Mouse (Mus musculus): ENCODE measurements around the gene March2.
"Not testable (repeated sequence)": the region's sequence is repeated elsewhere in the genome, so short reads cannot be mapped to it uniquely, and the experiment has no call there.

March2 gene

DNA sequence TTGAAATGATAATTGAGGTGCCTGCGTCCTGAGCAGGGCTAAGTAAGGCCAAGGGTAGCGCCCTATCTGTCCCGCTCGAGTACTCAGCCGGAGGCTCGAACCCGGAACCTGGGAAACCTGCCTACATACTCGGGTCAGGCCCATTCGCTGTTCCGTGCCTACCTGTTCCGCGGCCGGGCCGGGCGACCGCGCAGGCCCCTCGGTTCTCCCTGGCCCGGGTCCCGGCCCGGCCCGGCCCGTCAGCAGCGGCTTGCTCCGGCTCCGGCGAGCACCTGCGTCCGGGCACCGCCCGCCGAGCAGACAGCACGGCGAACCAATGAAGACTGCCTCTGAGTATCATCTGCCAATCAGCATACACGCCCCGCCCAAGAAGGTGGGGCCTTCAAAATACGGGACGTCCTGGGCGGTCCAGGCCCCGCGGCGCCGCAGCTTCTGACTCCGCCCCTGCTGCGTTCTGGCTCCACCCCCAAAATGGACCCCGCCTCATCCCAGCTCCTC, at the start of gene March2:
Gene March2 (minus strand): TSS at position 287 of the 498 bp plus-strand sequence.
- DNase-seq = peak; percentile 96

DNA sequence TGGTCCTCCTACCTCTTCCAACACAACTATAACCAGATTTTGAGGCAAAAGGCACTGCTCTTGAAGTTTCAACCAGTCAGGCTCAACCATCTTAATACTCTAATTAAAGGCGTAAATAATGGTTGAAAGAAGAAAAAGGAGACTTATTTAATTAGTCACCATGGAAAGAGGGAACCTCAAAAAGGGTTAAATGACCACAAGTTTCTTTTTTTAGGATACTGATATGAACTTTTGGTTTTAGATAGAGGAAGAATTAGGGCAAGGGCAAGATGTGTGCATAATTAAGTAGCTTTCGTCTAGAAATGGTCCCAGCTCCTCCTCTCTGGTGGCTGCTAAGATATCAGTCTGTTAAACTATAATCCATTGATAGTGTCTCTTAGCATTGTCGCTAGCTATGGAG, 47.9 kb upstream of the March2 start:
- DNase-seq = no peak

DNA sequence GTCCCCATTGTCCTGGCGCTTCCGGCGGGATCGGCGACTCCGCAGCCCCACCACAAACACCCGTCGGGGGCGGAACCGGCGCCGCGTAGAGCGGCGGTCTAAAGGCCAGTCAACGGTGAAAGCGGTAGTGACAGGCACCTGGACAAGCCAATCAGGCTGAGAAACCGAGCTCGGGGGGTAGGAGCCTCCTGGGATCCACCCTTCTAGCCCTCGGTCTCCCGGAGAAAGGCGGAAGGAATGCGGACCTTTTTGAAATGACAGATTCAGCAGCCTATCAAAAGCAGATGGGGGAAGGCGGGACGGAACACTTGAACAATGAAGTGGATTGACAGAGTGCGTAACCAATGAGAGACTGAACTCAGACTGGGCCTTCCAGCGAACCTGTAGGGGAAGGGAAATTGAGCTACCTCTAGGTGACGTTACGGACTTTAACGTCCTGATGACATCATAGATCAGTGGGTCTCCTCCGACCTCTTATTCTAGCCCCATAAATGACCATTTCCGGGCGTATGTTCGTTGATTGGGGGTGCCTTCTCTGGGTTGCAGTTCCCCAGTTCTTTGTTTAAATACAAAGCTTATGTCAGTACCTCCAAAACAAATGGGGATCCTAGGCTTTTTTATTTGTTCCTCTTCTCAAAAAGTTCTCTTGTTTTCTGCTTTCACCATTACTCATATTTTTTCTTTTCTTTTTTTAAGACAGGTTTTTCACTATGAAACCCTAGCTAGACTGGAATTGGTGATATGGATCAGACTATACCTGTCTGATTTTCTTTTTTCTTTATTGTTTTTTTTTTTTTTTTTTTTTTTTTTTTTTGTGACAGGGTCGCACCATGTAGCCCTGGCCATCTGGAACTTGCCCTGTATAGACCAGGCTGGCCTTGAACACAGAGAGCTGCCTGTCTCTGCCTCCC, 42.0 kb upstream of the March2 start, which contains the start of gene Rab11b:
Gene Rab11b (minus strand): TSS at position 276 of the 911 bp plus-strand sequence.
- peak; percentile 100 for DNase-seq

DNA sequence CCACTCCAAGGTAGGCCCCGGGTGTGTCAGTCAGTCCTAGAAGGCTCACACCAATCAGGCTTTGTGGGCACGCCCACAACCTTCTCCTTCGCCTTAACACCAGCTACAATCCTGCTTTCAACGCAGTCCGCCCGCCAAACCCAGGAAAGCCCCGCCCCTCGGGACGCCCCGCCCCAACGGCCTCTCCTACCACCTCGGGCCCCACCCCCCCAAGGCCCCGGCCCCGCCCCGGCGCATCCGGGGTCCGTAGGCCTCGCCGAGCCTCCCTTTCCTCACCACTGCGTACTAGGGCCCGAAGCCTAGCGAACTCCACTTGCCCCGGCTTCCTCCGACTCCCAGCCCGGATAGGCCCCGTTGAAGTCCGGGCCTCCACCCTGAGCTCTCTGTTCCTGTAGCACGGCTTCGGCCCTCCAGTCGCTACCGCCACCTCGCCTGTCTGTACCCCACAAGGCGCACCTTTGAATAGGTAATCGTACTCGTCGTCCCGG, 41.3 kb upstream of the March2 start:
- peak; percentile 86 for DNase-seq

DNA sequence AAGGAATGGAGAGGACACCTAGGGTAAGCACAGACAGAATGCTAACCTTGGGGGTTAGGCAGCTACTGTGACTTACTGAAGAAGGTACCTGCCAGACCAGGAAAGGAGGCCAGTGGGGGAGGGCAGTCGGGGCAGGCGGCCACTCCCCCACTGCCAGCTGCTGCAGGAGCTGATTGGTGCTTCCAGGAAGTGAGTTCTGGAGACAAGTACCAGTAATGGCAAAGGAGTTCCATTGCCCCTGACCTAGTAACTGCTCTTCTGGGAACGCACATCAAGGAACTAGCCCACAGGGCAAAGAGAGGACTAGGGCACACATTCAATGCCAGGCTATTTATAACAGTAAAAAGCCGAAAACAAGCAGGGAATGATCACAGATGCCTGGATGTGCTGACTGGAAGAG, 38.8 kb upstream of the March2 start:
- peak; percentile 18 for DNase-seq

DNA sequence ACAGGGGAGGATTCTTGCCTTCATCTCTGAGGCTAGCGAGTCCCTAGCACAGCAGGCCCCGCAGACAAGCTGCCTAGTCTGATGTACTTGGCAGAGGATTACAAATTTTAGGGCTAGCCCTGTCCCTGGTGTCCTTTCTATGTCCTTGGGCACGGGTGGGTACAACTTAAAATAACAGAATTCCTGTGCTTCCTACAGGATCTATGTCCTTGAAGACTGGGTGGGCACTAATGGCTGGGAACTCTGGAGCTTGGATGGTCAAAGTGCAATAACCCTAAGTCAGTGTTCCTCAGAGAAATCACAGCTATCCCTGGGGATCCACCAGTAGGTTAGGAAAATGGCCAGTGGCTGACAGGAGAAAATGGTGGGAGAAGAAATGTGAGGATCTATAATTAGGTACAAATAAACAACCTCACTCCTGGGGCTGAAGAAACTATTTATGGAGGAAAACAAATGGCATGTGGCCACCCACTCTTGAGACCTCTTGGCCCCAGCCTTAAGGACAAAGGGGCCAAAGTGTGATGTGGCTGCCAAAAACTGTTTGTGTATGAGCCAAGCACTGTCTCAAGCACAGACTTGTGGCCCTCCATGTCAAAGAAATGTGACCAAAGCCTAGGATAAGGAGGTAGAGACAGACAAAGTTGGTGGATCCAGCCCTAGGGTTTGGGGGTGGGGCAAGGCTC, 37.8 kb upstream of the March2 start:
- DNase-seq = no peak

DNA sequence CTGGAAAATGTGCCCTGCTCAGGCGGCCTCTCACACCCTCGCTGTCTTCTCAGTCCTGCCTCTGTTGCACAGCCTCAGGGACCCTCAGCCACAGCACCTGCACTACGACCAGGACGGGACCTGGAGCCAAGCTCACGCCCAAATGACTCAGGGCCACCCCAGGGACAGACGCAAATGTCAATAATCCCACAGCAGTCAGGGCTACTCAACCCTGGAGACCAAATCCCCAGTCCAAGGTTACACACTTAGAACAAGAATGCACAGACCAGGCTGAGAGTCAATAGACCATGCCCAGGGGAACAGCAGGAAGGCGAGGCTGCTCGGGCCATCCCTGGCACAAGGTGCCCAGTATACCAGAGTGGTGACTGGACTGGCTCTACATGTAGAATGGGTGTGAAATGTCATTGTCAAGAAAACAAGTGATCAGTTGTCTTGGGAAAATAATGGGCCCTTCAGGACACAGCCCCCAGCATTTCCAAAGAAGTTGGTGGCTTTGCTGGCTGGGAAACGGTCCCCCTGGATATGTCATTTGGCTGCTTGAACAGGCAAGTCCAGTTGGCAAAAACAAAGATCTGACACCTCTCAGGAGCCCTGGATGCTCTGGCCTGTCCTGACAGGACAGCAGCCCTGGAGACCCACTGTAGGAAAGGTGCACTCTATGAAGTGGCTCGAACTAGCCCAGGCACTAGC, 37.1 kb upstream of the March2 start:
- DNase-seq = no peak

DNA sequence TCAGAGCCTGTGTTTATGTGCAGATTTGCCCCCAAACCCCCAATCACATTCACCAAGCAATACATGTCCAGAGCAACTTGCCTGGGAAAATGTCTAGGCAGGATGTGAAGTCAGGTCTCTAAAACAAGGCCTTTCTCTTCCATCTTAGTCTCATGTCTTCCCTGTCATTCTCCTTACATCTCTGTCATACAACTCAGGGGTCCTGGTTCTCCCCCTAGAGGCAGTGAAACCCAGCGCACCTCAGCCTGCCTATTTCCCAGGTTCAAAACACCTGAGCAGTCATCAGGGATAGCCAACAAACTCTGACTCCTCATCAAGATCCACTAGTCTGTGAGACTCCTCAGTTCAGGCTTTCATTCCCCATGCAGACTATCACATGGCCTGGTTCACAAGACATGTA, 36.2 kb upstream of the March2 start:
- no peak for DNase-seq

DNA sequence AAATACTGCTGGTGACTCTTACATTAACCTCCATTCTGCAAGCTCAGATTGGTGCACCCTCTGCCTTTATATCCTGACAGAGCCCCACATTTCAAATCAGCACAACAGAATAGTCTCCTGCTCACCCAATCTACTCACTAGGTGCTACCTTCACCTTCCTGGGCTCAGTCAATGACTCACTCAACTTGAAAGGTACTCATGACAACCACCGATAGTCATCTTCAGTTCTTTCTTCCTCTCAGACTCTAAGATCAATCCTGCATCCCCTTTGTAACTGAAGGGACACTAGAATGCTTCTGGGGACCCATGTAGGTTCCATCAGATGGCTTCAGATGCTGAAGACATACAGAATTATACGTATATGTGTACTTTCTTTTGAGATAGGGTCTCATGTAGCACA, 33.8 kb upstream of the March2 start:
- no peak for DNase-seq

DNA sequence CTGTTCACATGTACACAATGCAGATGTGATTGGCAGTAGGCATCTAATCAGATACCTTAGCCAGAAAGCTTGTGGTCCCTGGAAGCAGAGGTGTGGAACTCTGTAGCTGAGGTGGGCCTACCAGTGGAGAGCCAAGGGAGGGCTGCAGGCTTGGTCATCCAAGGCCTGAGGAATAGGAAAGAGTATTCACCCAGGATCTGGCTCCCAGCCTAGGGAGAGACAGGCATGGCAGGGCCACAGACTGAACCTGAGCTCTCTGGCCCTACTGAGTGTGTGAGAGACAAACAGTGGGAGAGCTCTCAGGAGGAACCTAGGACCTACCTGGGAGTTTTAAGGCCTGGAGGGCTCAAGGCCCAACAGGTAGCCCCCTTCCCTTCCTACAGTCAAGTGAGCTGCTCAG, 32.7 kb upstream of the March2 start:
- DNase-seq = no peak

DNA sequence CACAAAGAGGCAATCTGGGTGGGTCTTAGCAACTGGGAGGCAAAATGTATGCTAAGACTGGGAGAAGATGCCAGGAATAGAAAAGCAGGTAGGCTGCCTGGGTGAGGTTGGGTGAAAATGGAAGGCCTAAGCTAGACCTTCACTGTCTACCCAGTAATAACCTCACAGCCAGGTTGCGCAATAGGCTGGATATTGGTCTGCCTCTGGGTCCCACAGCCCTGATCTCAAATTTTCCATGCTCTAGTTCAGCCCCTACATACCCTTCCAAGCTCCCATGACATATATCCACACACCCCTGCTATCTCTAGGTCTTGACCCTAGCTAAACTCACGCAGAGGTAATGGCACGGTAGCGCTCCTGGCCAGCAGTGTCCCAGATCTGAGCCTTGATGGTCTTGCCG, 31.0 kb upstream of the March2 start:
- DNase-seq = no peak

DNA sequence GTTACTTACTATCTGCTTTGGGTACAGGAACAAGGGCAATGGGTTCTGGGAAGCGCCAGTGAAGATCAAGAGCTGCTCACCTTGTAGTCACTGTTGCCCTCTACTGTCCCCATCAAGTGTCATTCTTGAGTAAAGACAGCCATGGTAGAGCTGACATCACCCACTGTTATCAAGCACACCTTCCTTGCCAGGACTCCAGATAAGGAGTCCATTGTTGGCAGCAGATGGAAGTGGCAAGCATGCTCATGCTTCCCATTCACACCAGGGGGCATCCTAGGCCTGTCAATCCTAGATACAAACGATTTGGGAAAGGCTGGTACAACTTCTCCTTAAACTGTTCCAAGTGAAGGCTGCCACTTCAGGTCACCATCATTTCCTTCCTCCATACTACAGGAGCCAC, 27.5 kb upstream of the March2 start:
- DNase-seq = no peak

DNA sequence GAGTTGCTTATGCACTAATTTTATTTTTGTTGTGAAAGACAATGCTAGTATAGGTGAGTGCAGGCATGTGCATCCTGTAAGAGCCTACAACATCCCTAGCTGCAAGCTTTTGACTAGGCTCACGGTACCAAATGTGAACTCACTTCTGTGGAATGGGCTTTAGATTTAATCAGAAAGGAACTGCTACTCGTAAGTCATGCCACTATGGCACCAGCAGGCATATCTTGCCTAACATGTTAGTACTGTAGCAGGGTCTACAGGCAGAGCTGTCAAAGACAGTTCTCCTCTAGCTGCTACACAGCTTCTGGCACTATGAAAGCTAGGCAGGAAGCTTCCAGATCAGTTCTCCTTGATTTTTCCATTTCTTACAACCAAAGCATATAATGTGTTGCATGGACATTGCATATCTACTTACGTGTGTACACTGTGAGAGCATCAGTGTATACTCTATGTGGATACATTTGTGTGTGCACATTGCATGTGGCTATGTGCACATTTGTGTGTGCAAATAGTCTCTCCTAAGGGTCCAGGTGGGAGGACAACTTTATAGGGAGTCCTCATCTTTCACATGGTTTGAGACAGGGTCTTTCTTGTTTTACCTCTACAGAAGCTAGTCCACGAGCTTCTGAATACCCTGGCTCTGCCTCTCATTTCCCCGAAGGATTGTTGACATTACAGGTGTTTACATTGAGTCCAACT, 26.4 kb upstream of the March2 start:
- no peak for DNase-seq

DNA sequence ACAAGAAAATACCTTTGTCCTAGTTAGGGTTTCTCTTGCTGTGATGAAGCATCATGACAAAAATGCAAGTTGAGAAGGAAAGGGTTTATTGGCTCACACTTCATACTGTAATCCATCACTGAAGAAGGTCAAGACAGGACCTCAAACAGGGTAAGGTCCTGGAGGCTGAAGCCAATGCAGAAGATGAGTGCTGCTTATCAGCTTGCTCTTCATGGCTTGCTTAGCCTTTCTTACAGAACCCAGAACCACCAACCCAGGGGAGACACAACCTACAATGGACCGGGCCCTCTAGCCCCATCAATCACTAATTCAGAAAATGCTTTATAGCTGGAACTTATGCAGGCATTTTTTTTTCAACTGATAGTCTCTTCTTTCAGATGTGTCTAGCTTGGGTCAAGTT, 23.9 kb upstream of the March2 start:
- DNase-seq = no peak

DNA sequence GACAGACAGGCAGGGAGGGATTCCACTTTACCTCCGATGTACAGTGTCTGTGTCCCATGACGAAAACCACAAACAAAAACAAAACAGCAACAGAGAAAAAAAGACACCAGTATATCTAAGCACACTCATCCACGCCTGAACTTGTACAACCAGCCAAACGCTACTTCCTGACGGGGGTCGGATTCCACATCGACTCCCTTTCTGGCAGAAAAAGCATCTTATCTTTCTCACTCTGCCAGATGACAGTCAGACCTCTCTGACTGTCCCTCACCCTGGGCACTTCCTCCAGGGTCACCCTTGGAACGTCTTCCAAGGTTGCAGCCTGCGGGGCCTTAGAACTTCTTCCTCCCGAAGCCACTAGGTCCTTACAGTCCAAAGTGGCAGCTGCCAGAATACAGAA, 15.1 kb upstream of the March2 start:
- not testable (repeated sequence) for DNase-seq

DNA sequence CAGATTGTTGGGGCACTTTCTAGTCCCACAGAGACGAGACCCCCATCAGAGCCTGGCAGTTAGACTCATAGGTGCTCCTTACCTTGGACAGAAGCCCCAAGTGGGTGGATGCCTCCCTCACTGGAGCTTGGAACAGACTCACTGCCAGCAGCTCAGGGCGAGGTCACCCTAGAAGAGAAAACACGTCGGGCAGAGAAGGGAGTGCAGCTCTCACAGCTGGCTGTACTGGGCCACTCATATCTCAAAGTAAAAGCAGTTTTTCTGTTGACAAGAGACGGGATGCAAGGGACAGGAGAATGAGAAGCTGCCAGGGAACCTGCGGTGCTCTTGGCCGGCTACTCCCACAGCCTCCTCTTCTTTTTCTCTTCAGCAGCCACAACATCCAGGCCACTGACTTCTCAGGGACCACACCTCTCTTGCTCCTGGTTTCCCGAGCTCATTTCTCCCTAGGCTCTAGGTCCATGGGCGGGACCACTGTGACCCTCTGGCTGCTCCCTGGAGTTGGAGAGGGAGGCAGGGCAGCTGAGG, 14.2 kb upstream of the March2 start:
- not testable (repeated sequence) for DNase-seq

DNA sequence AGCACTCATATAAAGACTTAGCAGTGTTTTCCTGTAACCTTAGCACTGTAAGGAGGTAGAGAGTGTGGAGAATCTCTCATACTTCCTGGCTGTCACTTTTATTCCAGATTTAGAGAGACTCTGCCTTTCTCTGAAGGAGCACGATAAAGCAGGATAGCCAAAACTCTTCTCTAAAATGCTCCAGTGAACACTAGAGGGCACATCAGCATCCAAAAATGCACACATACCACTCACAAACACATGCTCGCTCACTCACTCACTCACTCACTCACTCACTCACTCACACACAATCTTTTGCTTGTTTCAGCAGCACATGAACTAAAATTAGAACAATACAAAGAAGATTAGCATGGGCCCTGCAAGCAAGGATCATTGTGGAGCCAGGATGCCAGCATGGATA, 10.7 kb upstream of the March2 start:
- DNase-seq = no peak

DNA sequence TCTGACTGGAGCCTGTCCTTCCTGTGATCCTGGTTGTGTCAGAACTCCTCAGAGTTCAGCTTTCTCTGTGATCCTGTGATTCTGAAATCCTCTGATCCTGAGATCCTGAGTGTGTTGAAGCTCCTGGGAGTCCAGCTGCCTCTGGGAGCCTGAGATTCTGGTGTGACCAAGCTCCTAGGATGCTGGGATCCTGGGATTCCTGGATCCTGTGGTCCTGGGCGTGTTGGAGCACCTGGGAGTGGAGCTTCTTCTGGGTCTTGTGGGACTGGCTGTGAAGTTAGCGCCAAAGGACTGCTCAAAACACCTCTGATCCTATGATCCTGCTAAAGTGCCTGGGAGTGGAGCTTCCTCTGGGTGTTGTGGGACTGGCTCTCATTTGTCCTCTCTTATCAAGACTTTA, 9.9 kb upstream of the March2 start:
- no peak for DNase-seq

DNA sequence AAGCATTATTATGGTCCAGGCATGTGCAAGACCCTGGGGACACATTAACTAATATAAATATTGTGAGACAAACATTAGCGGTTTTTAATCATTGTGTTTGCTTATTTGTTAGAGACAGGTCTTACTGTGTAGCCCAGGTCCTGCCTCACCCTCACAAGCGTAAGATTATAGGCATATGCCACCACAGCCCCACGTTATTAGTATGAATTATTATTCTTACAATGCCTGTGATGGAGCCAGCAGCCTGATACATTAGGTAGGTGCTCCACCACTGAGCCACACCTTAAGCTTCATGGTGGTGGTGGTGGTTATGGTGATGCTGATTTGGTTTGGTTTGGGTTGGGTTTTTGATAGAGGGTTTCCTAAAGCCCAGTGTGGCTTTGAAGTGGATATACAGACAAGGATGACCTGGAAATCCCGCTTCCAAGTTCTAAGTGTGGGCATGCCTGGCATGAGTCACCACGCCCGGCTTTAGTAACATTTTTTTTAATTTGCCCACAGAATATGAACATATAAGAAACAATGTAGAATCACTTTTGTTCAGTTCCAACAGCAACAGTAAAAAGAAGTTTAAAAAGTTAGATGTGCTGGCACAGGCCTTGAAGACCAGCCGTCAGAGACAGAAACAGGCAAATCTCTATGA, 1.4 kb upstream of the March2 start:
- no peak for DNase-seq

DNA sequence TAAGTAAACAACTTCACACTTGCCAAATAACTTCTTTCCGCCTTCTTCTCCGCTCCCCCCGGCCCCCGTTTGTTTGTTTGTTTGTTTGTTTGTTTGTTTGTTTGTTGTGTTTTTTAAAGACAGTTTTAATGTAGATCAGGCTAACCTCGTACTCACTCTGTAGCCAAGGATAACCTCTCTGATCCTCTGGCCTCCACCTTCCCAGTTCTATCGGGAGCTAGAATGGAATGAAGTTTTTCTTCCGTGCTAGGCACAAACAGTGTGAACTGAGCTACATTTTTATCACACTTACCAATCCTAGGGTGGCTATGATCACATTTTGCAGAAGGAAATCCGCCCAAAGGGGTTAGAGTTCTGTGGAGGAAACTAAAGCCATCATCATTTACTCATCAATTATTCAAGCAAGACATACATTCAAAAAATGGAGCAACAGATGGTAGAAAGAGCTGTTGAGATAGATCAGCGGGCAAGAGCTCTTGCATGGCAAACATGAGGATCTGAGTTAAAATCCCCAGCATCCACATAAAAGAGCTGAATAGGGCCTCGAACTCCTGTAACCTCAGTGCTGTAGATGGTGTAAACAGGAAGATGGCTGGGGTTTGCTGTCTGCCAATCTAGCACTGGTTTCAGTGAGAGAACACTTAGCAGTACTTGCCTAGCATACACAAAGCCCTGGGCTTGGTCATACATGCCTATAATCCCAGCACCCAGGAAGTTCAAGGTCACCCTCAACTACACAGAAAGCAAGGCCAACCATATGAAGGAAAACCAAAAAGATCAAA, 665 bp upstream of the March2 start:
- no peak for DNase-seq

DNA sequence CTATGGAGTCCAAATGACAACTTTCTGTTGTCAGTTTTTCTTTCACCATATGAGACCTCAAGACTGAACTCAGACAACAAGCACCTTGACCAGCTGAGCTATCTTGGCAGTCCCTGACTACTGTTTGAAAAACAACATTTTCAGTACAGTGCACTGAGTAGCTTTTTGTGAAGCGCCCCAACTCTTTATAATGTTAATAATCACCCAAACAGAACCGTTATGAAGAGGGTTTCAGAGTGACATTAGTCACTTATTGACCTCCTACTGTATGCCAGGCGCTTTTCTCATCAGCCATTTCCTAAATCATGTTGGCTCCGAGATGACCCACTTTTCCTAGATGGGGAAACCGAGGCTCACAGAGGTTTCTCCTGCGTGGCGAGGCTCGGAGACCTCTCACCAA, 488 bp downstream of the March2 start:
- no peak for DNase-seq

All from cerebellum, adult 8-10 months (tissue).